30 mouse cellular contexts compared by ENCODE assay signal in genomic region chr12:83479818-83480401, GRCm38 (mm10). TPM values are rescaled to one million over a fixed set of nuclear protein-coding genes. Genes with fewer than 3 reads are reported as not detected.
DNase-seq lines count a peak whose midpoint lies in the region; ATAC-seq lines count a peak whose summit lies in the region.
"Had no signal": no experiment of that assay in that cellular context is flagged by ENCODE, and none has a peak within 500 bp of the region (broad histone marks: within the 10 kb centered on the region; RNA-seq: fewer than 3 reads in every experiment).

No protein-coding gene starts in this region.

- peaks cover 54% of the 10 kb centered on the region for H3K4me1 ChIP-seq in heart, embryonic 10.5 days
- peaks cover 54% of the 10 kb centered on the region for H3K4me1 ChIP-seq in liver, embryonic 13.5 days (replicated peaks)

- H3K36me3 ChIP-seq in heart, embryonic 10.5 days = peaks cover 6% of the 10 kb centered on the region; the same call in 1 of the 2 replicates
- no peaks in the 10 kb centered on the region for H3K36me3 ChIP-seq in liver, embryonic 13.5 days
- H3K36me3 ChIP-seq: embryonic facial prominence, embryonic 10.5 days; embryonic facial prominence, embryonic 15.5 days; heart, embryonic 15.5 days; hindbrain, embryonic 12.5 days; limb, embryonic 13.5 days; midbrain, embryonic 13.5 days had no signal

- peak overlapping the region; percentile 38; the same call in 1 of the 2 replicates for H3K27ac ChIP-seq in heart, embryonic 10.5 days
- H3K27ac ChIP-seq in liver, embryonic 13.5 days = 0 out of 2 replicates have a peak overlapping the region, but pooled peaks have one; percentile 12
- H3K27ac ChIP-seq: embryonic facial prominence, embryonic 10.5 days; embryonic facial prominence, embryonic 15.5 days; hindbrain, embryonic 12.5 days; hindbrain, postnatal 0 days; limb, embryonic 13.5 days; midbrain, embryonic 13.5 days had no signal

- no peak for ATAC-seq in liver, embryonic 13.5 days (ENCODE audit: low read depth)
- ATAC-seq: forebrain, embryonic 14.5 days; hindbrain, postnatal 0 days; intestine, embryonic 16.5 days; midbrain, embryonic 13.5 days had no signal

- H3K27me3 ChIP-seq in heart, embryonic 10.5 days (ENCODE audit: insufficient read depth, poor library complexity, severe bottlenecking) = no peaks in the 10 kb centered on the region
- peaks cover 15% of the 10 kb centered on the region for H3K27me3 ChIP-seq in liver, embryonic 13.5 days
- H3K27me3 ChIP-seq: CH12.LX; hindbrain, embryonic 12.5 days had no signal

- no peaks in the 10 kb centered on the region for H3K9me3 ChIP-seq in heart, embryonic 10.5 days
- no peaks in the 10 kb centered on the region for H3K9me3 ChIP-seq in liver, embryonic 13.5 days (replicated peaks)
- H3K9me3 ChIP-seq: embryonic facial prominence, embryonic 10.5 days; embryonic facial prominence, embryonic 15.5 days; heart, embryonic 15.5 days; hindbrain, embryonic 12.5 days; limb, embryonic 13.5 days; midbrain, embryonic 13.5 days had no signal

- H3K9ac ChIP-seq in liver, embryonic 13.5 days = no peak overlapping the region
- H3K9ac ChIP-seq: embryonic facial prominence, embryonic 15.5 days; heart, embryonic 15.5 days; hindbrain, embryonic 12.5 days; limb, embryonic 13.5 days; midbrain, embryonic 13.5 days had no signal

- WGBS in heart, embryonic 10.5 days = 63% methylated on average over 7 of the region's 7 CpGs
- WGBS in liver, embryonic 13.5 days (ENCODE audit: insufficient replicate concordance) = 48% methylated on average over 7 of the region's 7 CpGs

- intact Hi-C loops in heart, postnatal 36 days (cut with DNase I) = no loop called here
- intact Hi-C loops in gastrocnemius, postnatal 14 days (cut with DNase I; ENCODE audit: low total_unique reads) = no loop called here

- DNase-seq in heart, embryonic 10.5 days (ENCODE audit: low spot score) = no peak
- DNase-seq in heart, postnatal 36 days = no peak
- DNase-seq in ES-CJ7 (ENCODE audit: low read depth, low spot score) (peak; percentile 46), ZHBTc4 (ENCODE audit: low read depth, low spot score) (peak; percentile 32)
- DNase-seq in liver, embryonic 13.5 days = no peak
- DNase-seq in kidney, postnatal 25 days = no peak
- DNase-seq in gastrocnemius, postnatal 14 days = no peak
- no peak for DNase-seq in right cerebral cortex, postnatal 14 days
- DNase-seq: adrenal gland, postnatal 14 days; cerebellum, adult 11 months; cerebellum, adult 9-11 months; gastrocnemius, postnatal 25 days; heart, adult 18-20 months; kidney, postnatal 14 days; lung, postnatal 36 days; retina, postnatal 1 day; spleen, adult 18-20 months; thymus, adult 18-20 months; thymus, postnatal 25 days had no signal

- H3K4me3 ChIP-seq in heart, embryonic 10.5 days = no peak overlapping the region
- no peak overlapping the region for H3K4me3 ChIP-seq in liver, embryonic 13.5 days (replicated peaks)
- H3K4me3 ChIP-seq: embryonic facial prominence, embryonic 10.5 days; embryonic facial prominence, embryonic 15.5 days; heart, embryonic 15.5 days; hindbrain, embryonic 12.5 days; limb, embryonic 13.5 days; megakaryocyte, embryonic 14.5 days; midbrain, embryonic 13.5 days had no signal

- H3K4me2 ChIP-seq in liver, embryonic 13.5 days = no peak overlapping the region
- H3K4me2 ChIP-seq: embryonic facial prominence, embryonic 15.5 days; heart, embryonic 15.5 days; hindbrain, embryonic 12.5 days; limb, embryonic 13.5 days; midbrain, embryonic 13.5 days had no signal

RNA-seq across cellular contexts. Expression of gene Dpf3, which starts 7.6 kb away (rescaled TPM):
- polyA plus RNA-seq in heart, embryonic 10.5 days (2016; fragmentation: Nextera tagmentation; extraction: Ambion mirVana) = 29.4 and 37.5 TPM in 2 replicates
- 10 to 100 TPM; 16.3 to 22.3 TPM for total RNA-seq in heart, postnatal 36 days (2021)
- 6.6 and 7.0 TPM in 2 replicates for polyA plus RNA-seq in liver, embryonic 13.5 days (2015; fragmentation: Nextera tagmentation; extraction: Ambion mirVana)
- total RNA-seq in gastrocnemius, postnatal 14 days (2021) = 10 to 100 TPM; 18.7 to 19.5 TPM

RNA-seq across cellular contexts. Expression of gene Dcaf4, which starts 40.4 kb away (rescaled TPM):
- polyA plus RNA-seq in heart, embryonic 10.5 days (2016; fragmentation: Nextera tagmentation; extraction: Ambion mirVana) = 27.6 and 29.7 TPM in 2 replicates
- 10 to 100 TPM; 14.8 to 17.7 TPM for total RNA-seq in heart, postnatal 36 days (2021)
- polyA plus RNA-seq in liver, embryonic 13.5 days (2015; fragmentation: Nextera tagmentation; extraction: Ambion mirVana) = 14.7 and 16.0 TPM in 2 replicates
- 10 to 100 TPM; 21.2 to 25.8 TPM for total RNA-seq in gastrocnemius, postnatal 14 days (2021)

Comparison
In these comparisons a context has a peak if more than half of its experiments do, and no peak if none do; other contexts are left out.
1. DNase-seq: peak in ES-CJ7 (single experiment) and ZHBTc4 (single experiment); none in heart, embryonic 10.5 days (single experiment), heart, postnatal 36 days (0 of 2), liver, embryonic 13.5 days (single experiment), kidney, postnatal 25 days (0 of 2), gastrocnemius, postnatal 14 days (single experiment) and right cerebral cortex, postnatal 14 days (single experiment).